Mouse (Mus musculus): ENCODE data around the gene Pax3.

The Pax3 gene

DNA sequence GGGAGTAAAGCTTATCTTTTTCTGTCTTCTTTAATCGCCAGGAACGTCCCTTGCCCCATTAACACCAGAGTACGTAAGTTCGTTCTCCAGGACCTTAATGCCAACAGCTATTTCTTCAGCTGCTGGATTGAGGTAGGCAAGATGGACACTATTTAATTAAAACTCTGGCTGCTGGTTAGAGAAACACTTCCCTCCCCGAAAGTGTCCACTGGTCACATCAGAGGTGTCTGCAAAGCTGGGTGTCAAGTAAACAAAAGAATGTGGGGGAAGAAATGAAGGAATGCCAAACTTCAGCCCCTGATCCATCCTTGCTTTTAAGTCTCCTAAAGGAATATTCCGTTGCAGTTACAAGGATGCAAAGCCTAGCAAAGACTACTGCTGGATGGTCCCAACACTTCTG, 24.6 kb downstream of the Pax3 start:
- DNase-seq (ENCODE audit: low read depth, low spot score): no peak

DNA sequence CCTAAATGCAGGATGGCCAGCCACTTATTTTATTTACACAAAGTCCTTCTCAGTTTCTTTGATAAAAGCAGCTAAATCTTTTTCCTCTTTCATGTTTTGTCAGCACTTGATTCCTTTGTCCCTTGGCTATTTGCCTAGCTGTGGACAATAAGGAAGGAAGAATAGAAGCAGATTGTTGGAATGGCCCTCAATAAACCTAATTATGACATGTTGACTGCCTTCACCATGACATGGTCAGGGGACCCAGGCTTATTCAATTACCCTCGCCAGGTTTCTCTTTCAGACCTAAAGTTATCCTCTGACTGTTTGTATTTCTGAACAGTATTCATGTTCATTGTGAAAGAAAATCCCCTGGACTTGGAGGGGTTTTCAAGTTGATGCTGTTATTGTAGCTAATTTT, 25.3 kb downstream of the Pax3 start:
- no peak for DNase-seq (ENCODE audit: low read depth, low spot score)

- no peak for DNase-seq (ENCODE audit: low read depth, low spot score)
Measured at GRCm38 (mm10) chr1:78170771-78171170, 26.2 kb downstream of the Pax3 start.

DNA sequence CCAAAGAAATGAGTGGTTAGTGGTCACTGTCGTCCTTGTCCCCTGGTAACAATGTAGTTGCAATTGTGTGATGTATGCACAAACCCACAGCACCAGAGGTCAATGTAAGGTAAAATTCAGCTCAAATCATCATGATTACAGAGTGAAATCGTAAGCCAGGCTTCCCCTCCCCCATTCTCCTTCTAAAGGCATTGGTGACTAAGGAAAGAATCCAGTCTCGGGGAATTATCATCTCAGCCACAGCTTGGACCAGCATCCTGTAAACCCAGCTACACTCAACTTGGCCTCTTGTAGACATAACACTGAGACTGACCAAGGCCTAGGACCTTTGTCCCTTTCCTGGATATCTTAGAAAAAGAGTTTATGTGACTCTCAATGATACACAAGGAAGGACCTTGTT, 28.1 kb downstream of the Pax3 start:
- DNase-seq (ENCODE audit: low read depth, low spot score): no peak

DNA sequence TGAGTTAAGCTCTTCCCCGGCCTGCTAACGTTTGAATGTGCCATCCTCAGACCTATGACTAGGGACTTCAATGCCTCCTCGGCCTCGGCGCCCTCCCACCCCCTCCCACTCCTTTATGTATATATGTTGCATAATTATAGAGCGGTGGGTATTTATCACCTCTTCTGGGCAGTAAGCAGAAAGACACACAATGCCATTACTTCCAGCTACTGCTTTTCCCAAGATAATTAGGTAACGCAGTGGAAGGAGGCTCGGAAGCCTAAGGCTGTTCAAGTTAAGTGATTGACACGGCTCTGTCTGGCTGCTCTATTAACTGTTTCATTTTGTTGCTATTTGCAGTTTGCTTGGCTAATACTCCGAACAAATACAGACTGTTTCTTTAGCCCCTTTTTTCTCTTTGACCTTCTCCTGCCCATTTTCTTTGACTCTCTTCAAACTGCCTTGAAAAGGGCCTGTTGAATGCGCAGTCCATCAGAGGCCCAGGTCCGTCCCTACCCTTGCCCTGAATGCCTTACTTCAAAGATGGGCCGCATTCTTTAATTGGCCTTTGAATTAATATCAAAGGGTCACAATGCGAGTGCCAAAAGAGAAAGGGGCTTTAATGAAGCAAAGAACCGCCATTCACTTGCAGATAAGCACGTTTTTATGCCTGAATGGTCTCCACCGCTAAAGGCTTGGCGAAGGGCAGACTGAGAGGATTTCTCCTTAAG, 29.2 kb downstream of the Pax3 start:
- DNase-seq (ENCODE audit: low read depth, low spot score): no peak

GRCm38 (mm10) chr1:78161745-78162144, 35.2 kb downstream of the Pax3 start:
- no peak for DNase-seq (ENCODE audit: low read depth, low spot score)

DNA sequence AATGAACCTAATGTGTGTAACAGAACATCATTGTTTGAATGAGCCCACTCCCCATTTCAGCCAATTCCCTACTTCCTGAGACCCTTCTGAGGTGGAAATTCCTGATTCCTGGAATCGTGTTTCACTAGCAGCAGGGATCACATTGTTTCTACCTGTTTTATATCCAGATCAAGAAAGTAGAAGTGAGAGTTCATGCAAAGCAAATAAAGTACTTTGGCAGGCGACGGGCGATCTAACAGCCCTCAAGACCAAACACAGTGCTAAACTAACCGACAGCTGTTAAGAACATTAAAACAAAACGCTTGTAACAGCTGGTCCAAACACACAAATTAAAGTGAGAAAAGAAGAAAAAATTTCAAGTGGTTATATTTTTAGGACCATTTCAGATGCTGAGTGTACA, 39.0 kb downstream of the Pax3 start:
- no peak for DNase-seq (ENCODE audit: low read depth, low spot score)

DNA sequence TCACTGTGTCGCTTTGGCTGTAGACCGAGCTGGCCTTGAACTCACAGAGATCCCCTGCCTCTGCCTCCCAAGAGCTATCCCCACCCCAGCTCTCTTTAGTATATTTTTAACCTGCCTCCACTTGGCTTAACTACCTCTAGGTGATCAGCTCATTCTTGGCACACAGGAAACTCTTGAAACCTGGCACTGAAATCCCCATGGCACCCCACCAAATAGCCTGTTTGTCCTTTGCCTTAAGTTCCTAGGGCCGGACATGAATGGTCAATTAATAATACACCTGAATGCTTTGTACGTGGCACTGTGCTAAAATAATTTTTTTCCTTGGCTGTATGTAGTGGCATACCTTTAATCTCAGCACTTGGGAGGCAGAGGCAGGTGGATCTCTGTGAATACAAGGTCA, 41.1 kb downstream of the Pax3 start:
- DNase-seq (ENCODE audit: low read depth, low spot score): no peak

GRCm38 (mm10) chr1:78148011-78148623, 48.8 kb downstream of the Pax3 start:
- no peak for DNase-seq (ENCODE audit: low read depth, low spot score)

GRCm38 (mm10) chr1:78143403-78143802, 53.5 kb downstream of the Pax3 start:
- no peak for DNase-seq (ENCODE audit: low read depth, low spot score)

GRCm38 (mm10) chr1:78142912-78143311, 54.0 kb downstream of the Pax3 start:
- no peak for DNase-seq (ENCODE audit: low read depth, low spot score)

- DNase-seq (ENCODE audit: low read depth, low spot score): no peak
Measured at GRCm38 (mm10) chr1:78141741-78142501, 55.0 kb downstream of the Pax3 start.

- DNase-seq (ENCODE audit: low read depth, low spot score): no peak
Measured at GRCm38 (mm10) chr1:78141314-78141713, 55.6 kb downstream of the Pax3 start.

DNA sequence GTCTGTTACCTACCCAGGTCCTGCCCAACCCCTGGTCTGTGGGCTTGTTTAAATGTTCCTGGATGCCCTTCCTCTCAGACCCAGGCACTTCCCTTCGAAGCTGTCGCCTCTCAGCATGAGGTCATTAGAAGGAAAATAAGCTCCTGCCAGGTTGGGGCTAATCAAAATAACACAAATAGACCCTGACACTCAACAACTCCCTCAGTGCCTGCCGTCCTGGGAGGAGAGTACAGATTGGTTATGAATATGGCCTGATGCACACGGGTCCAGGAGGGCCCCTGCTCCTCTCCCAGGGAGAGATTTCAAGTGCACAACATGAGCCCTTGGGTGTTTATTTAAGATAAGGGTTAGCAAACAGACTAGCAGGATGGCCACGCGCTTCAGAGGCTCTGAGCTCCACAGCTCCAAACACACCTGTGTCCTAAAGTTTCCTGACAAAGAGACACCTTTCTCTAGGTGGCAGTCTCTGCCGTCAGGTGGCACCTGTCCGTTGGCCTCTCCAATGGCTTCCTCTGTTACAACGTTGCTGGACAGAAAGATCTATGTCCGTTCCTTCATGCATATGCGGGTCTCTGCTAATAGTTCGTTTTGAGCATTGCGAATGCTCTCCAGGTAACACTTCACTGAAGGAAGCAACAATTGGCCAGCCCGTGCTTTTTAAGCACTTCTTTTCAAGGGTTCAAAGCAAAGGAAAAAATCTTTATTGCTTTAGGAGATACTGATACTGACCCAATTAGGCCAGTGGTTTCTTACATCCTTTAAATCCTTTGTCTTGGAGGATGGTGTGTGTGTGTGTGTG, 56.2 kb downstream of the Pax3 start:
- DNase-seq (ENCODE audit: low read depth, low spot score): no peak

- no peak for DNase-seq (ENCODE audit: low read depth, low spot score)
Measured at GRCm38 (mm10) chr1:78139287-78139686, 57.6 kb downstream of the Pax3 start.

- DNase-seq (ENCODE audit: low read depth, low spot score): no peak
Measured at GRCm38 (mm10) chr1:78129267-78129666, 67.7 kb downstream of the Pax3 start.

- DNase-seq (ENCODE audit: low read depth, low spot score): no peak
Measured at GRCm38 (mm10) chr1:78119899-78120560, 76.9 kb downstream of the Pax3 start.

- no peak for DNase-seq (ENCODE audit: low read depth, low spot score)
Measured at GRCm38 (mm10) chr1:78116046-78116445, 80.9 kb downstream of the Pax3 start.

DNA sequence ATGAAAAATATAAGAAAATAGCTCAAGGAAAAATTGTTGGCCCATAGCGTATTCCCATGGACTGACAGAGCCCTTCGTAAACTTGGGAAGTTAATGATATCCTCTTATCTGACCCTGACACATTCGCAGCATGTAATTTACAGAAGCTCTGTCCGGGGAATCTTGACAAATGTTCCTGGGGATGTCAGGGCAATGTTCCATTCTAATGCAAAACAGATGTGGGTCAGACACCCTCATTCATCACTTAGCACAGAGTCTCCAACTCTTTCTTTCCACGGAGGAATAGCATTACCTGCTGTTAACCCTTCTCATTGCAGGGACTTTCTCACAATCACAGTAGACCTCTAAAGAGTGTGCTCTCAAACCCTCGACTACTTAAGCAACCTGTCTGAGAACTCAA, 86.6 kb downstream of the Pax3 start:
- DNase-seq (ENCODE audit: low read depth, low spot score): no peak

- DNase-seq (ENCODE audit: low read depth, low spot score): no peak
Measured at GRCm38 (mm10) chr1:78103511-78103910, 93.4 kb downstream of the Pax3 start.

DNA sequence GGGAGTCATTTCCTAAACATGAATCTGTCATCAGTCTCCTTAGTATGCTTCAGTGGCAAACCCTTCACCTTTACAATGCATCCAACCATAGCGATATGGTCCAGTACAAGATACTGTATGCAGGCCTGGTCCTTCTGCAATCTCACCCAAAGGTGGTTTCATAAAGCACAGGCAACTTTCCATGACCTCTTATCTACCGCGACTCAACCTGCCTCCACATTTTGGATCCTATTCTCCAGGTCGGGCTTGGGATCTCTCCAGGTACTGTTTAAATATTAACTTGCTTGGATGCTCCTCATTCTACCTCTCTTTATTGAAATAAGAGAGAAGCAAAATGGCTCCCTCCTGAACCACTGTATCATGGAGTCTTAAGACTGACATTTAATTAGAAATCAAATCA, 103.3 kb downstream of the Pax3 start:
- no peak for DNase-seq (ENCODE audit: low read depth, low spot score)

DNA sequence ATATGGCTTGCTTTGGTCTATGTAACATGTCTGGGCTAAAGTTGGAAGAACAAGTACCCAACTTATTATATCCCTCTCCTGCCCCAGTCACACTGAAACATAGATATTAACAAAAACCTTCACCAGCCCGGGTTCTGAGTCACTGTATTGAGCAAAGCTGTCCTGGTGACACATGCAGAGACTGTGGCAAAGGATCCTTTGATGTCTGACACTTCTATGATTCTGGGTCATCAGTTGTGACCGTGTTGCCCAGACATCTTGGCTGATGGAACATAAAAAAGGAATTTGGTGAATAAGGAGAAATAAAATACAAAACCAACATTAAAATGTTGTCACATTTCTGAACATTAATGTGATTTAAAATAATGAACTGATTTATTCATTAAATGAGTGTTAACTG, 108.3 kb downstream of the Pax3 start:
- DNase-seq (ENCODE audit: low read depth, low spot score): no peak

Measured in skeletal muscle tissue, adult 2 months (tissue).